Mouse (Mus musculus) G1E-ER4 (cell line): ENCODE data around the gene Gdf15. TPM values are rescaled to one million over a fixed set of nuclear protein-coding genes. Genes with fewer than 3 reads are reported as not detected.

Experiments
- GATA1 ChIP-seq: IDR thresholded peaks from one replicate; pipeline ENCODE4 v1.8.0; 2012; ENCODE audit warnings: low read length, inconsistent platforms
- polyA plus RNA-seq: library from polyadenylated mRNA; stranded (reverse); fragments of >175 nt; gene quantifications from 2 replicates; pipeline ENCODE4 v1.2.3, GENCODE M21; 2012

The Gdf15 gene
- polyA plus RNA-seq, 1 experiment: 0.05 TPM

GRCm38 (mm10) chr8:70605871-70606779, 26.1 kb downstream of the Gdf15 start:
- no peak for TF ChIP-seq GATA1

GRCm38 (mm10) chr8:70604558-70604957, 27.7 kb downstream of the Gdf15 start:
- TF ChIP-seq GATA1: no peak

GRCm38 (mm10) chr8:70602139-70602811, 30.0 kb downstream of the Gdf15 start:
- no peak for TF ChIP-seq GATA1

GRCm38 (mm10) chr8:70601271-70601649, 31.0 kb downstream of the Gdf15 start:
- TF ChIP-seq GATA1: no peak

- TF ChIP-seq GATA1: no peak
Measured at GRCm38 (mm10) chr8:70600473-70601270, 31.6 kb downstream of the Gdf15 start.

GRCm38 (mm10) chr8:70599507-70600290, 32.6 kb downstream of the Gdf15 start:
- TF ChIP-seq GATA1: no peak

- no peak for TF ChIP-seq GATA1
Measured at GRCm38 (mm10) chr8:70598722-70599121, 33.5 kb downstream of the Gdf15 start.

- TF ChIP-seq GATA1: no peak
Measured at GRCm38 (mm10) chr8:70598283-70598682, 34.0 kb downstream of the Gdf15 start.

- no peak for TF ChIP-seq GATA1
Measured at GRCm38 (mm10) chr8:70597417-70598272, 34.6 kb downstream of the Gdf15 start.

- TF ChIP-seq GATA1: no peak
Measured at GRCm38 (mm10) chr8:70596775-70597416, 35.4 kb downstream of the Gdf15 start.

GRCm38 (mm10) chr8:70596216-70596615, 36.0 kb downstream of the Gdf15 start:
- TF ChIP-seq GATA1: no peak

GRCm38 (mm10) chr8:70595811-70596210, 36.4 kb downstream of the Gdf15 start:
- no peak for TF ChIP-seq GATA1
